Mouse (Mus musculus): ENCODE results near the gene Bloc1s1.

DNA sequence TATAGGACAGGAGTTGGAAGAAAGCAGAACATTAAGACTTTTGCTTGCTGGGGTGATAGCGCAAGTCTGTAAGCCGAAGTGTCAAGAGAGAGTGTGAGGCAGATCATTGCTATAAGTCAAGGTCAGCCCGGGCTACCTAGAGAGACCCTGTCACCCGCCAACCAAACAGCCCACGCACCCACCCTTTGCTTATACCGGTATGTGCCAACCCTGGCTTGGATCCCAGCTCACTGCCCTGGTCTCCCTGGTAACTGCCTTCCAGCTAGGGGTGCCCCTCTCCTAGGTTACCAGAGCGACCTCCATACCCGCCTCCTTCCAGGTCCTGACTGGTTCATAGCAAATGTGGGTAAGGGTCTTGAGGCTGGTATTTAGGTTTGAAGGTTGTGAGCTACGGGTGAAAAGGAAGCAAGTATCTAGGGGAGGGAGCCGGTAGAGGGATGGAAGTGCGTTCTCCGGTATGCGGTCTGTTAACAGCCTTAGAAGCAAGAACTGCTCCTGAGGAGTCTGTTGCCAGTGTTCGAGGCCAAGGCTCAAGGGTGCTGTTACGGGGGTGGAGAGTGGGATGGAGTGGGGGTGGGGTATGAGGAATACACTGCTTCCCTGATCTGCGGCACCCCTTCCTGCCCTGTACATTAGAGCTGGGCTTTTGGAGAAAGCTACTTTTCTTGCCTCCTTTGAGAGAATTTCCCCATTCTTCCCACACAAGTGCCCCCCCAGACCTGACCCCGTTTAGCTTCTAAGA lies 27.7 kb downstream of the Bloc1s1 start:
- TF ChIP-seq MAX (IDR thresholded peaks at IDR 0.05; ENCODE audit: low read depth) (no peak), TCF3 (IDR thresholded peaks at IDR 0.05; ENCODE audit: insufficient read length, low read depth) (no peak), POLR2A (IDR thresholded peaks at IDR 0.05; ENCODE audit: insufficient read length, low read depth) (no peak), CEBPB (IDR thresholded peaks at IDR 0.05; ENCODE audit: insufficient read depth, poor library complexity, severe bottlenecking) (no peak), TCF12 (IDR thresholded peaks at IDR 0.05; ENCODE audit: insufficient read depth, poor library complexity, severe bottlenecking) (no peak), USF1 (IDR thresholded peaks at IDR 0.05; ENCODE audit: low read depth) (no peak), POLR2AphosphoS2 (IDR thresholded peaks at IDR 0.05; ENCODE audit: insufficient read length, low read depth) (no peak), E2F4 (IDR thresholded peaks at IDR 0.05; ENCODE audit: insufficient read depth) (no peak), REST (IDR thresholded peaks at IDR 0.05; ENCODE audit: insufficient read depth, insufficient read length) (no peak), MYOD1 (IDR thresholded peaks at IDR 0.05; ENCODE audit: control insufficient read depth in 1 of 3, insufficient read length in 2 of 3, low read depth in 2 of 3) (no peak), SRF (IDR thresholded peaks at IDR 0.05; ENCODE audit: control insufficient read depth, insufficient read length, low read depth) (no peak), MYOG (IDR thresholded peaks at IDR 0.05; ENCODE audit: control insufficient read depth in 1 of 3, insufficient read depth in 1 of 3, insufficient read length in 2 of 3, low read depth in 2 of 3) (no peak)
